Mouse (Mus musculus) limb, embryonic 15.5 days (tissue): ENCODE results near the gene Tnfrsf11a. TPM values are rescaled to one million over a fixed set of nuclear protein-coding genes. Genes with fewer than 3 reads are reported as not detected.

Experiments used
- ATAC-seq: fragments of 200-750 bp; cut with Nextera tagmentation; 2 replicates; pipeline ENCODE4 v1.8.0; 2017; ENCODE audit warnings: low read depth, moderate TSS enrichment; ENCODE audit not compliant: insufficient number of reproducible peaks, low FRiP score, low TSS enrichment
- H3K27ac ChIP-seq: fragments of 300-500 bp; sonication (generic); 2 replicates; pipeline ENCODE4 v1.5.1; 2015; ENCODE audit warnings: moderate library complexity, mild to moderate bottlenecking, inconsistent platforms
- H3K27me3 ChIP-seq: fragments of 300-500 bp; sonication (generic); 2 replicates; pipeline ENCODE4 v1.6.1; 2015; ENCODE audit warnings: inconsistent platforms
- H3K36me3 ChIP-seq: fragments of 300-500 bp; sonication (generic); 2 replicates; pipeline ENCODE4 v1.6.1; 2015; ENCODE audit warnings: inconsistent platforms
- H3K4me1 ChIP-seq: fragments of 300-500 bp; sonication (generic); 2 replicates; pipeline ENCODE4 v1.6.1; 2015; ENCODE audit warnings: inconsistent platforms
- H3K4me2 ChIP-seq: fragments of 300-500 bp; sonication (generic); 2 replicates; pipeline ENCODE4 v1.6.1; 2015; ENCODE audit warnings: mild to moderate bottlenecking, inconsistent platforms
- H3K4me3 ChIP-seq: fragments of 300-500 bp; sonication (generic); 2 replicates; pipeline ENCODE4 v1.5.1; 2015; ENCODE audit warnings: mild to moderate bottlenecking, inconsistent platforms
- H3K9ac ChIP-seq: fragments of 300-500 bp; sonication (generic); 2 replicates; pipeline ENCODE4 v1.6.1; 2015; ENCODE audit warnings: inconsistent platforms
- H3K9me3 ChIP-seq: fragments of 300-500 bp; sonication (generic); 2 replicates; pipeline ENCODE4 v1.6.1; 2016; ENCODE audit warnings: inconsistent platforms
- WGBS: fragments of 180-500 bp; shearing (Covaris S2); methylation state at CpG from one replicate; pipeline ENCODE4 v1.1.7; 2015; 5-methylcytosine and 5-hydroxymethylcytosine counted together
- polyA plus RNA-seq: library from polyadenylated mRNA; unstranded; fragments of >200 nt; fragmentation: Nextera tagmentation; extraction: Ambion mirVana; gene quantifications from 2 replicates; pipeline ENCODE4 v1.2.1, GENCODE M21; 2015

Tnfrsf11a gene
- polyA plus RNA-seq, 1 experiment from 2014 or later = 1.5 TPM

- no peak overlapping the region for H3K4me2 ChIP-seq
- H3K4me3 ChIP-seq = no peak overlapping the region
- no peak overlapping the region for H3K27ac ChIP-seq
- no peaks in the 10 kb centered on the region for H3K27me3 ChIP-seq
- H3K4me1 ChIP-seq = peaks cover 5% of the 10 kb centered on the region
- no peaks in the 10 kb centered on the region for H3K36me3 ChIP-seq
- H3K9me3 ChIP-seq = no peaks in the 10 kb centered on the region
- WGBS = 59% methylated on average over 2 of the region's 2 CpGs
- no peak for ATAC-seq
- no peak overlapping the region for H3K9ac ChIP-seq
These were observed 103.0 kb downstream of the Tnfrsf11a start for GRCm38 (mm10) chr1:105883498-105883897.

- H3K36me3 ChIP-seq = no peaks in the 10 kb centered on the region
- WGBS = 92% methylated on average over 1 of the region's 1 CpGs
- no peak overlapping the region for H3K9ac ChIP-seq
- no peak for ATAC-seq
- H3K4me1 ChIP-seq = peaks cover 5% of the 10 kb centered on the region
- no peak overlapping the region for H3K4me2 ChIP-seq
- no peaks in the 10 kb centered on the region for H3K9me3 ChIP-seq
- H3K27me3 ChIP-seq = no peaks in the 10 kb centered on the region
- no peak overlapping the region for H3K4me3 ChIP-seq
- H3K27ac ChIP-seq = no peak overlapping the region
These were observed 104.6 kb downstream of the Tnfrsf11a start for GRCm38 (mm10) chr1:105885101-105885500.

- H3K9ac ChIP-seq = no peak overlapping the region
- H3K9me3 ChIP-seq = no peaks in the 10 kb centered on the region
- no peak overlapping the region for H3K27ac ChIP-seq
- WGBS = 67% methylated on average over 5 of the region's 5 CpGs
- ATAC-seq = no peak
- no peak overlapping the region for H3K4me2 ChIP-seq
- H3K4me1 ChIP-seq = peaks cover 5% of the 10 kb centered on the region
- H3K27me3 ChIP-seq = no peaks in the 10 kb centered on the region
- no peaks in the 10 kb centered on the region for H3K36me3 ChIP-seq
- no peak overlapping the region for H3K4me3 ChIP-seq
These were observed 105.1 kb downstream of the Tnfrsf11a start for GRCm38 (mm10) chr1:105885575-105885974.

DNA sequence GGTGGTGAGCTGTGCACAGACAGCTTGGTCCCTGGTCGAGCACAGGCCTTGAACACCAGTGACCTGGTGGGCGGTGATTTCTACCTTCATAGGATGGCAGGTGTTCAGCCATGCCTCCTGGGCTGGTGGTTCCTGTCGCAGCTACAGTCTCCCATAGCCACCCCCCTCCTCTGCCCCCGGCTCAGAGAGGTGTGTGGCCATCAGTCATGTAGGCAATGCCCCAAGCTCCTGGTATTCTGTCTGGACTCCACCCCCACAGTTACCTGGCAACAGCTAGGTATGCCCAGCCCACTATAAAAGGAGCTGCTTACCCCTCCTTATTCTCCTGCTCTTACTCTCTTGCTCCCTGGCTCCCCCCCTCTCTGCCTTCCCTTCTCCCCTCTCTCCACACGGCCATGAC lies 105.8 kb downstream of the Tnfrsf11a start:
- H3K4me3 ChIP-seq = no peak overlapping the region
- no peaks in the 10 kb centered on the region for H3K4me1 ChIP-seq
- H3K4me2 ChIP-seq = no peak overlapping the region
- no peak overlapping the region for H3K27ac ChIP-seq
- H3K9ac ChIP-seq = no peak overlapping the region
- H3K36me3 ChIP-seq = no peaks in the 10 kb centered on the region
- no peak for ATAC-seq
- H3K27me3 ChIP-seq = no peaks in the 10 kb centered on the region
- WGBS = 51% methylated on average over 5 of the region's 5 CpGs
- no peaks in the 10 kb centered on the region for H3K9me3 ChIP-seq

DNA sequence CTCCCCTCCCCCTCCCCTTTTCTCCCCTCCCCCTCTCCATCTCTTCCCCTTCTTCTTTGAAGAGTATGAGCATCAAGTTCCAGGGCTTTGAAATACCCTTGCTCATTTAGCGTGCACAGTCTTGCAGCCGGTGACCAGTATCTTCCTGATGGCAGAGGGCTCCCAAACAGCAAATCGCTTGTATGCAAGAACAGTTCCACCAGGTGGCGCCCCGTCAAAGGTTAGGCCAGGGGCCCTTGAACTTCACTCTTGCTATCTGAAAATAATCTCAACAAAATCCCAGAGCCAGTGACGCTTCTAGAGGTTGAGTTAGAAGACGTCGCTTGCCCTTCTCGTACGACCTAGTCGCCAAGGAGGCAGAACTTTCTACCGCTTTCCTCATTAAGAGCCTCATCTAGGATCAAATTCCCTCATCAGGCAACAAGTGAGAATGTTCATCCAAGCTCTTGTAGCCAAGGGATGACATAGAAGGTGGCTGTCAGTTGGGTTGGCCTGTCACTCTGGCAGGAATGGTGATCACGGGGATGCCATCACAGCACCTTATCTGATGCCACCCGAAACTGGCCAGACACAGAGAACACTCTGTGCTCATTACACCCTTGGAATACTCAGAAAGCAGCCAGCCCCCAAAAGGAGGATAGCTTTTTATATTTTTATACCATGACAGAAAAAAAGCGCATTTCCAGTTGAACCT lies 110.7 kb downstream of the Tnfrsf11a start:
- no peaks in the 10 kb centered on the region for H3K4me1 ChIP-seq
- H3K36me3 ChIP-seq = no peaks in the 10 kb centered on the region

DNA sequence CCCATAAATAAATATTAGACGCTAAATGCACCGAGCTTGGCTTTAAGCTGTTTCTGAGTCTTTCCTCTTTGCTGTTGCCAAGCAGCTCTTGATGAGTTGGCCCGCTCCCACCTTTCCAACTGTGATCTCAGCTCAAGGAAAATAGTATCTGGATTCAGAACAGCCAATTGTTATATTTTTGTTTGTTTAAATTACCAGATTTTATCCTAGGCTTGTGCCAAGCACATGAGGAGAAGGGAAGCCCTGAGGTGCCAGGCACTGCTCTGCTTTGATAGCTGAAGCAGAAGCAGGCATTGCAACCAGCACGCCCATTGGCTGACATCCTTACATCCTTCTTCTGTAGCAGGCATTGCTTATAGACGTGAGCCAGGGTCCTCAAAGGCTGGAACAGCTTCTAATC lies 114.5 kb downstream of the Tnfrsf11a start:
- Histone ChIP-seq H3K4me3 (no peak overlapping the region), H3K4me2 (no peak overlapping the region), H3K36me3 (no peaks in the 10 kb centered on the region), H3K9me3 (no peaks in the 10 kb centered on the region), H3K4me1 (no peaks in the 10 kb centered on the region), H3K27ac (no peak overlapping the region), H3K27me3 (no peaks in the 10 kb centered on the region), H3K9ac (no peak overlapping the region)
- no peak for ATAC-seq
- 59% methylated on average over 5 of the region's 5 CpGs for WGBS

More for the DNA sequence above, 110.7 kb downstream of the Tnfrsf11a start:
- Histone ChIP-seq H3K27me3 (no peaks in the 10 kb centered on the region), H3K27ac (no peak overlapping the region), H3K9ac (no peak overlapping the region), H3K9me3 (no peaks in the 10 kb centered on the region), H3K4me3 (no peak overlapping the region), H3K4me2 (no peak overlapping the region)
- 34% methylated on average over 15 of the region's 15 CpGs for WGBS
- ATAC-seq = no peak

Other genes starting within 250 kb of the Tnfrsf11a start
- gene Pign, start 117.0 kb upstream of the Tnfrsf11a start, polyA plus RNA-seq = 11.4 and 14.1 TPM in 2 replicates
- 25.3 and 26.9 TPM in 2 replicates for gene Relch, start 116.9 kb upstream of the Tnfrsf11a start, polyA plus RNA-seq
- 2.1 TPM in 2 replicates for gene Zcchc2, start 209.7 kb downstream of the Tnfrsf11a start, polyA plus RNA-seq